ENCODE assay signal across 11 mouse cellular contexts in the genomic region with DNA sequence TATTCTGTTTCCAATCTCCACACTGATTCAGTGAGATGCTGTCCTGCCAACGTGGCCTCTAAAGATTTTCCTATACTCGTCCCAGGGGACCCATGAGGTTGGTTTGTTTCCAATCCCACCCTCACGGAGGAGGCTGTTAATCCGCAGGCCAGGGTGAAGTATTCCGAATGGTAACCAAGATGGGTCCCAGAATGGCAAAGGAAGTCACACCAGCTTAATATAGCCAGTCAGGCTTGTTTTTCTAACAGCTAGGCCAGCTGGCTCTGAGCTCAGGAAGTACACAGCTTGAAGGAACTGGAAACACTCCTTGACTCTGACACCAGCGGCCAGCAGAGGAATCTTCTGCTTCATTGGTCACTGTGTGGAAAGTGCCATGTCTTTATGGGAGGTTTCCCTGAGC. TPM values are rescaled to one million over a fixed set of nuclear protein-coding genes. Genes with fewer than 3 reads are reported as not detected.
DNase-seq lines count a peak whose midpoint lies in the region; ATAC-seq lines count a peak whose summit lies in the region.
"Had no signal": no experiment of that assay in that cellular context is flagged by ENCODE, and none has a peak within 500 bp of the region (broad histone marks: within the 10 kb centered on the region; RNA-seq: fewer than 3 reads in every experiment).

No protein-coding gene starts in this region.

- H3K4me2 ChIP-seq in forebrain, embryonic 16.5 days (ENCODE audit: low read length): no peak overlapping the region
- H3K4me2 ChIP-seq: liver, embryonic 15.5 days; neural tube, embryonic 12.5 days had no signal

- H3K27ac ChIP-seq in forebrain, embryonic 16.5 days (ENCODE audit: low read length): no peak overlapping the region
- H3K27ac ChIP-seq: liver, embryonic 15.5 days; neural tube, embryonic 12.5 days had no signal

- H3K36me3 ChIP-seq in forebrain, embryonic 16.5 days (ENCODE audit: control insufficient read depth, insufficient read depth): no peaks in the 10 kb centered on the region
- H3K36me3 ChIP-seq: liver, embryonic 15.5 days; neural tube, embryonic 12.5 days had no signal

- no peaks in the 10 kb centered on the region for H3K4me1 ChIP-seq in forebrain, embryonic 16.5 days (replicated peaks; ENCODE audit: control insufficient read depth, insufficient read depth, low read length)
- H3K4me1 ChIP-seq: neural tube, embryonic 12.5 days had no signal

- no peak overlapping the region for H3K4me3 ChIP-seq in forebrain, embryonic 16.5 days (replicated peaks; ENCODE audit: low read length)
- H3K4me3 ChIP-seq: liver, embryonic 15.5 days; neural tube, embryonic 12.5 days had no signal

- 73% methylated on average over 6 of the region's 6 CpGs for WGBS in forebrain, embryonic 16.5 days

- ATAC-seq in forebrain, embryonic 16.5 days: no peak
- ATAC-seq in frontal cortex, adult (ENCODE audit: low TSS enrichment): no peak

- no peak overlapping the region for H3K9ac ChIP-seq in forebrain, embryonic 16.5 days (replicated peaks; ENCODE audit: low read depth, low read length)
- H3K9ac ChIP-seq: liver, embryonic 15.5 days; neural tube, embryonic 12.5 days had no signal

- no peaks in the 10 kb centered on the region for H3K9me3 ChIP-seq in forebrain, embryonic 16.5 days (ENCODE audit: control insufficient read depth, low read length)
- H3K9me3 ChIP-seq: liver, embryonic 15.5 days; neural tube, embryonic 12.5 days had no signal

- peak; percentile 23 to 29 for DNase-seq in spleen, postnatal 36 days (ENCODE audit: low spot score in 2 of 2)
- no peak for DNase-seq in spleen, postnatal 4 days (ENCODE audit: low spot score in 2 of 2)
- peak; percentile 85 to 86 for DNase-seq in cerebellum, postnatal 14 days
- DNase-seq in heart, postnatal 4 days: peak; percentile 28
- DNase-seq in skeletal muscle tissue, adult 2 months (ENCODE audit: low read depth, low spot score): peak; percentile 73

- no peaks in the 10 kb centered on the region for H3K27me3 ChIP-seq in forebrain, embryonic 16.5 days (replicated peaks; ENCODE audit: control insufficient read depth, insufficient read depth, low read length)
- H3K27me3 ChIP-seq: liver, embryonic 15.5 days; neural tube, embryonic 12.5 days had no signal

RNA-seq across cellular contexts. Expression of a gene that starts 42.5 kb away (rescaled TPM):
- 10 to 100 TPM; 16.5 to 16.9 TPM for total RNA-seq in heart, postnatal 4 days (2021)
- polyA plus RNA-seq in forebrain, embryonic 16.5 days (2015; fragmentation: Nextera tagmentation; extraction: Ambion mirVana): 51.9 and 52.4 TPM in 2 replicates

RNA-seq across cellular contexts. Expression of a gene that starts 43.1 kb away (rescaled TPM):
- total RNA-seq in heart, postnatal 4 days (2021): 10 to 100 TPM; 16.3 to 17.6 TPM
- 10.3 and 11.4 TPM in 2 replicates for polyA plus RNA-seq in forebrain, embryonic 16.5 days (2015; fragmentation: Nextera tagmentation; extraction: Ambion mirVana)

RNA-seq across cellular contexts. Expression of a gene that starts 53.8 kb away (rescaled TPM):
- total RNA-seq in heart, postnatal 4 days (2021): 10 to 100 TPM; 10.1 to 12.7 TPM
- polyA plus RNA-seq in forebrain, embryonic 16.5 days (2015; fragmentation: Nextera tagmentation; extraction: Ambion mirVana): 0.09 TPM in 1 of 2 replicates, not detected in the other
- total RNA-seq: common myeloid progenitor, adult 5-6 weeks had no signal
- polyA plus RNA-seq: forebrain, embryonic 11.5 days had no signal

Comparison
In these comparisons a context has a peak if more than half of its experiments do, and no peak if none do; other contexts are left out.
1. DNase-seq: peak in spleen, postnatal 36 days (2 of 2), cerebellum, postnatal 14 days (2 of 2), heart, postnatal 4 days (single experiment) and skeletal muscle tissue, adult 2 months (single experiment); none in spleen, postnatal 4 days (0 of 2).